Mouse (Mus musculus) neural tube, embryonic 15.5 days (tissue): ENCODE measurements around the gene Rag2. TPM values are rescaled to one million over a fixed set of nuclear protein-coding genes. Genes with fewer than 3 reads are reported as not detected.
A peak's percentile ranks its signal among the peaks of the same experiment; 100 is the strongest.

Source experiments
- ATAC-seq: fragments of 200-750 bp; cut with Nextera tagmentation; 2 replicates; pipeline ENCODE4 v1.8.0; 2017; ENCODE audit warnings: mild to moderate bottlenecking, moderate TSS enrichment, moderate library complexity; ENCODE audit not compliant: low FRiP score
- H3K27ac ChIP-seq: fragments of 300-500 bp; sonication (generic); replicated peaks from 2 replicates; pipeline ENCODE4 v1.5.1; 2015; ENCODE audit warnings: mild to moderate bottlenecking, inconsistent platforms
- H3K27me3 ChIP-seq: fragments of 300-500 bp; sonication (generic); replicated peaks from 2 replicates; pipeline ENCODE4 v1.6.1; 2015; ENCODE audit warnings: inconsistent platforms
- H3K36me3 ChIP-seq: fragments of 300-500 bp; sonication (generic); 2 replicates; pipeline ENCODE4 v1.6.1; 2015; ENCODE audit warnings: inconsistent platforms
- H3K4me1 ChIP-seq: fragments of 300-500 bp; sonication (generic); 2 replicates; pipeline ENCODE4 v1.6.1; 2015; ENCODE audit warnings: inconsistent platforms
- H3K4me2 ChIP-seq: fragments of 300-500 bp; sonication (generic); 2 replicates; pipeline ENCODE4 v1.6.1; 2015; ENCODE audit warnings: inconsistent platforms, mild to moderate bottlenecking, moderate library complexity
- H3K4me3 ChIP-seq: fragments of 300-500 bp; sonication (generic); replicated peaks from 2 replicates; pipeline ENCODE4 v1.5.1; 2015; ENCODE audit warnings: mild to moderate bottlenecking, inconsistent platforms
- H3K9ac ChIP-seq: fragments of 300-500 bp; sonication (generic); replicated peaks from 2 replicates; pipeline ENCODE4 v1.6.1; 2015; ENCODE audit warnings: mild to moderate bottlenecking, inconsistent platforms
- H3K9me3 ChIP-seq: fragments of 300-500 bp; sonication (generic); replicated peaks from 2 replicates; pipeline ENCODE4 v1.6.1; 2016; ENCODE audit warnings: inconsistent platforms
- WGBS: fragments of 180-500 bp; shearing (Covaris S2); methylation state at CpG from one replicate; pipeline ENCODE4 v1.1.7; 2015; ENCODE audit warnings: mixed read lengths; 5-methylcytosine and 5-hydroxymethylcytosine counted together
- polyA plus RNA-seq: library from polyadenylated mRNA; unstranded; fragments of >200 nt; fragmentation: Nextera tagmentation; extraction: Ambion mirVana; gene quantifications from 2 replicates; pipeline ENCODE4 v1.2.1, GENCODE M21; 2015

Gene Rag2
- 13.1 TPM in 1 of 2 replicates, not detected in the other for polyA plus RNA-seq

GRCm38 (mm10) chr2:101624526-101624925 lies at the start of gene Rag2:
Gene Rag2 (plus strand): TSS chr2:101624718.
- Histone ChIP-seq H3K27ac (no peak within 1 kb of the TSS), H3K9ac (no peak within 1 kb of the TSS), H3K4me1 (peaks cover 10% of the 10 kb centered on the region; the same call in 1 of the 2 replicates), H3K27me3 (no peaks in the 10 kb centered on the region), H3K4me2 (no peak within 1 kb of the TSS), H3K4me3 (no peak within 1 kb of the TSS), H3K36me3 (no peaks in the 10 kb centered on the region), H3K9me3 (no peaks in the 10 kb centered on the region)
- 48% methylated on average over 4 of the region's 4 CpGs for WGBS
- no peak for ATAC-seq

GRCm38 (mm10) chr2:101577243-101577642 lies 47.3 kb upstream of the Rag2 start:
- H3K4me2 ChIP-seq: no peak overlapping the region
- peak; percentile 36; the same call in 1 of the 2 replicates for ATAC-seq
- H3K4me3 ChIP-seq: no peak overlapping the region
- H3K27me3 ChIP-seq: no peaks in the 10 kb centered on the region
- no peak overlapping the region for H3K27ac ChIP-seq
- H3K9me3 ChIP-seq: no peaks in the 10 kb centered on the region
- H3K9ac ChIP-seq: no peak overlapping the region
- H3K4me1 ChIP-seq: 0 out of 2 replicates have a peak, but pooled peaks cover 6% of the 10 kb centered on the region
- WGBS: 76% methylated on average over 4 of the region's 4 CpGs
- H3K36me3 ChIP-seq: no peaks in the 10 kb centered on the region

GRCm38 (mm10) chr2:101580027-101580426 lies 44.5 kb upstream of the Rag2 start:
- no peaks in the 10 kb centered on the region for H3K27me3 ChIP-seq

GRCm38 (mm10) chr2:101580428-101580827 lies 44.1 kb upstream of the Rag2 start:
- Histone ChIP-seq H3K4me3 (no peak overlapping the region), H3K4me1 (no peaks in the 10 kb centered on the region), H3K36me3 (no peaks in the 10 kb centered on the region), H3K9me3 (no peaks in the 10 kb centered on the region), H3K9ac (no peak overlapping the region), H3K27ac (no peak overlapping the region), H3K4me2 (no peak overlapping the region), H3K27me3 (no peaks in the 10 kb centered on the region)
- ATAC-seq: no peak
- WGBS: 40% methylated on average over 1 of the region's 1 CpGs

More at GRCm38 (mm10) chr2:101580027-101580426, 44.5 kb upstream of the Rag2 start:
- Histone ChIP-seq H3K9ac (no peak overlapping the region), H3K27ac (no peak overlapping the region), H3K36me3 (no peaks in the 10 kb centered on the region), H3K4me1 (0 out of 2 replicates have a peak, but pooled peaks cover 4% of the 10 kb centered on the region), H3K4me3 (no peak overlapping the region), H3K4me2 (no peak overlapping the region), H3K9me3 (no peaks in the 10 kb centered on the region)
- 73% methylated on average over 2 of the region's 2 CpGs for WGBS
- ATAC-seq: no peak

- no peak overlapping the region for H3K27ac ChIP-seq
- H3K4me2 ChIP-seq: no peak overlapping the region
- H3K36me3 ChIP-seq: no peaks in the 10 kb centered on the region
- no peaks in the 10 kb centered on the region for H3K4me1 ChIP-seq
- WGBS: 86% methylated on average over 3 of the region's 3 CpGs
- no peak for ATAC-seq
- H3K4me3 ChIP-seq: no peak overlapping the region
- no peaks in the 10 kb centered on the region for H3K9me3 ChIP-seq
- no peak overlapping the region for H3K9ac ChIP-seq
- H3K27me3 ChIP-seq: no peaks in the 10 kb centered on the region
Measured at GRCm38 (mm10) chr2:101580977-101581376, 43.5 kb upstream of the Rag2 start.

- Histone ChIP-seq H3K27ac (no peak overlapping the region), H3K4me2 (no peak overlapping the region), H3K4me3 (no peak overlapping the region), H3K36me3 (no peaks in the 10 kb centered on the region), H3K4me1 (no peaks in the 10 kb centered on the region), H3K27me3 (no peaks in the 10 kb centered on the region), H3K9me3 (no peaks in the 10 kb centered on the region), H3K9ac (no peak overlapping the region)
- ATAC-seq: no peak
- 93% methylated on average over 3 of the region's 3 CpGs for WGBS
Measured at GRCm38 (mm10) chr2:101581418-101581817, 43.1 kb upstream of the Rag2 start.

- H3K4me2 ChIP-seq: no peak overlapping the region
- H3K9ac ChIP-seq: no peak overlapping the region
- peaks cover 23% of the 10 kb centered on the region for H3K4me1 ChIP-seq
- 35% methylated on average over 8 of the region's 8 CpGs for WGBS
- no peaks in the 10 kb centered on the region for H3K27me3 ChIP-seq
- ATAC-seq: no peak
- H3K36me3 ChIP-seq: no peaks in the 10 kb centered on the region
- H3K4me3 ChIP-seq: no peak overlapping the region
- no peaks in the 10 kb centered on the region for H3K9me3 ChIP-seq
- H3K27ac ChIP-seq: no peak overlapping the region
Measured at GRCm38 (mm10) chr2:101591356-101591755, 33.2 kb upstream of the Rag2 start.

GRCm38 (mm10) chr2:101592023-101592841 lies 32.3 kb upstream of the Rag2 start:
- no peak overlapping the region for H3K4me3 ChIP-seq
- ATAC-seq: peak; percentile 72
- no peaks in the 10 kb centered on the region for H3K27me3 ChIP-seq
- no peaks in the 10 kb centered on the region for H3K9me3 ChIP-seq
- peaks cover 23% of the 10 kb centered on the region for H3K4me1 ChIP-seq
- H3K27ac ChIP-seq: peak overlapping the region; percentile 60
- H3K9ac ChIP-seq: no peak overlapping the region
- no peaks in the 10 kb centered on the region for H3K36me3 ChIP-seq
- peak overlapping the region; percentile 1; the same call in 1 of the 2 replicates for H3K4me2 ChIP-seq
- 9% methylated on average over 10 of the region's 10 CpGs for WGBS

GRCm38 (mm10) chr2:101592886-101593285 lies 31.6 kb upstream of the Rag2 start:
- Histone ChIP-seq H3K27me3 (no peaks in the 10 kb centered on the region), H3K27ac (peak overlapping the region; percentile 60), H3K9ac (no peak overlapping the region), H3K4me2 (0 out of 2 replicates have a peak overlapping the region, but pooled peaks have one; percentile 1), H3K4me1 (peaks cover 26% of the 10 kb centered on the region), H3K9me3 (no peaks in the 10 kb centered on the region), H3K4me3 (no peak overlapping the region), H3K36me3 (no peaks in the 10 kb centered on the region)
- peak; percentile 13; the same call in 1 of the 2 replicates for ATAC-seq
- WGBS: 16% methylated on average over 8 of the region's 8 CpGs

- H3K9me3 ChIP-seq: no peaks in the 10 kb centered on the region
- no peaks in the 10 kb centered on the region for H3K27me3 ChIP-seq
- H3K27ac ChIP-seq: no peak overlapping the region
- WGBS: 61% methylated on average over 5 of the region's 5 CpGs
- H3K36me3 ChIP-seq: no peaks in the 10 kb centered on the region
- no peak for ATAC-seq
- no peak overlapping the region for H3K4me3 ChIP-seq
- H3K4me1 ChIP-seq: peaks cover 37% of the 10 kb centered on the region
- no peak overlapping the region for H3K9ac ChIP-seq
- no peak overlapping the region for H3K4me2 ChIP-seq
Measured at GRCm38 (mm10) chr2:101594681-101595080, 29.8 kb upstream of the Rag2 start.

GRCm38 (mm10) chr2:101597186-101597585 lies 27.3 kb upstream of the Rag2 start:
- no peaks in the 10 kb centered on the region for H3K27me3 ChIP-seq
- no peak overlapping the region for H3K9ac ChIP-seq
- H3K4me3 ChIP-seq: no peak overlapping the region
- no peak overlapping the region for H3K4me2 ChIP-seq
- no peak overlapping the region for H3K27ac ChIP-seq
- no peaks in the 10 kb centered on the region for H3K9me3 ChIP-seq
- ATAC-seq: no peak
- H3K36me3 ChIP-seq: no peaks in the 10 kb centered on the region
- peaks cover 30% of the 10 kb centered on the region for H3K4me1 ChIP-seq
